21 mouse cellular contexts compared by ENCODE assay signal in genomic region chr17:30035216-30036005, GRCm38 (mm10). TPM values are rescaled to one million over a fixed set of nuclear protein-coding genes. Genes with fewer than 3 reads are reported as not detected.
DNase-seq lines count a peak whose midpoint lies in the region; ATAC-seq and TF ChIP-seq lines count a peak whose summit lies in the region.
"Had no signal": no experiment of that assay in that cellular context is flagged by ENCODE, and none has a peak within 500 bp of the region (broad histone marks: within the 10 kb centered on the region; RNA-seq: fewer than 3 reads in every experiment).

No protein-coding gene starts in this region.

- H3K4me2 ChIP-seq in heart, postnatal 0 days (ENCODE audit: low read depth, low read length): no peak overlapping the region
- no peak overlapping the region for H3K4me2 ChIP-seq in hindbrain, embryonic 13.5 days
- H3K4me2 ChIP-seq: liver, embryonic 13.5 days; midbrain, embryonic 12.5 days had no signal

- no peaks in the 10 kb centered on the region for H3K9me3 ChIP-seq in heart, postnatal 0 days (replicated peaks; ENCODE audit: control insufficient read depth, low read length)
- no peaks in the 10 kb centered on the region for H3K9me3 ChIP-seq in hindbrain, embryonic 13.5 days
- H3K9me3 ChIP-seq: embryonic facial prominence, embryonic 10.5 days; heart, embryonic 10.5 days; liver, embryonic 13.5 days; midbrain, embryonic 12.5 days had no signal

- H3K4me3 ChIP-seq in heart, postnatal 0 days (ENCODE audit: low read depth, low read length): no peak overlapping the region
- H3K4me3 ChIP-seq in hindbrain, embryonic 13.5 days: no peak overlapping the region
- H3K4me3 ChIP-seq: embryonic facial prominence, embryonic 10.5 days; heart, embryonic 10.5 days; liver, embryonic 13.5 days; midbrain, embryonic 12.5 days had no signal

- ATAC-seq in heart, postnatal 0 days (ENCODE audit: insufficient read depth, low read depth): no peak
- ATAC-seq in inflammation-experienced regulatory T-cells, adult 6 months: peak; percentile 41
- no peak for ATAC-seq in hindbrain, embryonic 13.5 days (ENCODE audit: low FRiP score)
- ATAC-seq: forebrain, embryonic 16.5 days had no signal

- peak overlapping the region; percentile 15; the same call in 1 of the 2 replicates for H3K27ac ChIP-seq in heart, postnatal 0 days (ENCODE audit: low read depth)
- H3K27ac ChIP-seq in hindbrain, embryonic 13.5 days: no peak overlapping the region
- H3K27ac ChIP-seq: embryonic facial prominence, embryonic 10.5 days; heart, embryonic 10.5 days; liver, embryonic 13.5 days; midbrain, embryonic 12.5 days had no signal

- TF ChIP-seq CTCF in heart, postnatal 0 days (IDR thresholded peaks at IDR 0.05; ENCODE audit: low read depth): no peak

- H3K36me3 ChIP-seq in heart, postnatal 0 days (replicated peaks; ENCODE audit: control insufficient read depth, insufficient read depth, low read length): no peaks in the 10 kb centered on the region
- no peaks in the 10 kb centered on the region for H3K36me3 ChIP-seq in hindbrain, embryonic 13.5 days
- H3K36me3 ChIP-seq: liver, embryonic 13.5 days; midbrain, embryonic 12.5 days had no signal

- TF ChIP-seq EP300 in heart, postnatal 0 days (IDR thresholded peaks at IDR 0.05; ENCODE audit: low read depth): no peak

- H3K9ac ChIP-seq in heart, postnatal 0 days (replicated peaks; ENCODE audit: low read depth, low read length): no peak overlapping the region
- no peak overlapping the region for H3K9ac ChIP-seq in hindbrain, embryonic 13.5 days
- H3K9ac ChIP-seq: liver, embryonic 13.5 days; midbrain, embryonic 12.5 days had no signal

- peaks cover 15% of the 10 kb centered on the region for H3K4me1 ChIP-seq in heart, postnatal 0 days (ENCODE audit: control insufficient read depth, insufficient read depth)
- H3K4me1 ChIP-seq in hindbrain, embryonic 13.5 days (replicated peaks): peaks cover 17% of the 10 kb centered on the region

- 60% methylated on average over 4 of the region's 4 CpGs for WGBS in heart, postnatal 0 days
- WGBS in hindbrain, embryonic 13.5 days: 81% methylated on average over 4 of the region's 4 CpGs

- DNase-seq in heart, postnatal 0 days (ENCODE audit: low spot score): no peak
- DNase-seq in heart, adult 8-10 months (ENCODE audit: low spot score): no peak
- peak; percentile 76 for DNase-seq in thymus, postnatal 14 days
- DNase-seq in frontal cortex, postnatal 14 days (ENCODE audit: low spot score in 2 of 2): no peak
- no peak for DNase-seq in ovary, postnatal 36 days (ENCODE audit: low spot score)
- DNase-seq: adrenal gland, adult 2 months; cerebellum, adult 11-12 months; cerebellum, postnatal 10 days; gastrocnemius, postnatal 36 days; heart, postnatal 14 days; kidney, adult 8-10 months; kidney, postnatal 14 days; liver, embryonic 13.5 days; lung, adult 2 months; lung, postnatal 14 days had no signal

- H3K27me3 ChIP-seq in heart, postnatal 0 days (ENCODE audit: control insufficient read depth, insufficient read depth, low read length): no peaks in the 10 kb centered on the region
- no peaks in the 10 kb centered on the region for H3K27me3 ChIP-seq in hindbrain, embryonic 13.5 days
- H3K27me3 ChIP-seq: liver, embryonic 13.5 days; midbrain, embryonic 12.5 days had no signal

RNA-seq across cellular contexts. Expression of gene Zfand3, which starts 30.9 kb away (rescaled TPM):
- 77.7 and 131 TPM in 2 replicates for total RNA-seq in heart, postnatal 0 days (2014; rRNA removed; ENCODE audit: low replicate concordance)
- polyA plus RNA-seq in heart, postnatal 0 days (2015; fragmentation: Nextera tagmentation; extraction: Ambion mirVana): 49.0 and 53.2 TPM in 2 replicates
- total RNA-seq in heart, adult 8-10 months (2022): 100 to 1,000 TPM; 132 to 150 (median 148) TPM
- polyA plus RNA-seq in inflammation-experienced regulatory T-cells, adult 6 months (2017; shearing (Covaris generic)): 10 to 100 TPM; 17.4 to 33.0 (median 17.9) TPM
- polyA plus RNA-seq in hindbrain, embryonic 13.5 days (2015; fragmentation: Nextera tagmentation; extraction: Ambion mirVana): 71.5 and 78.9 TPM in 2 replicates
